Mouse (Mus musculus) gastrocnemius, adult 8-10 months (tissue): Measurements from ENCODE around the gene Xrra1. TPM values are rescaled to one million over a fixed set of nuclear protein-coding genes. Genes with fewer than 3 reads are reported as not detected.
"Not testable (repeated sequence)": the region's sequence is repeated elsewhere in the genome, so short reads cannot be mapped to it uniquely, and the experiment has no call there.

Experiments used
- DNase-seq, 2 experiments: peaks; one replicate each; pipeline ENCODE4 v3.0.0; 2022; ENCODE audit warnings: low spot score in 2 of 2
- total RNA-seq, 4 experiments: library from RNA; stranded (reverse); gene quantifications; 2 replicates each; pipeline ENCODE4 v1.2.4; 2022

Gene Xrra1
- total RNA-seq, 4 experiments from 2014 or later: 0.31 to 0.80 (median 0.74) TPM

- DNase-seq: no peak
Measured at GRCm38 (mm10) chr7:99946356-99946755, 87.4 kb downstream of the Xrra1 start.

- DNase-seq: no peak
Measured at GRCm38 (mm10) chr7:99947329-99947728, 88.4 kb downstream of the Xrra1 start.

GRCm38 (mm10) chr7:99953442-99954098 lies 94.7 kb downstream of the Xrra1 start:
- DNase-seq: no peak

GRCm38 (mm10) chr7:99954212-99954611 lies 95.3 kb downstream of the Xrra1 start:
- no peak for DNase-seq

- no peak for DNase-seq
Measured at GRCm38 (mm10) chr7:99956095-99956494, 97.2 kb downstream of the Xrra1 start.

- no peak for DNase-seq
Measured at GRCm38 (mm10) chr7:99957226-99957965, 98.5 kb downstream of the Xrra1 start.

GRCm38 (mm10) chr7:99960571-99960970 lies 101.7 kb downstream of the Xrra1 start:
- DNase-seq: not testable (repeated sequence)

GRCm38 (mm10) chr7:99961518-99961917 lies 102.6 kb downstream of the Xrra1 start:
- no peak for DNase-seq

GRCm38 (mm10) chr7:99962536-99963236 lies 103.8 kb downstream of the Xrra1 start:
- no peak for DNase-seq

- DNase-seq: no peak
Measured at GRCm38 (mm10) chr7:99963237-99963860, 104.4 kb downstream of the Xrra1 start.

- DNase-seq: no peak
Measured at GRCm38 (mm10) chr7:99965020-99965841, 106.3 kb downstream of the Xrra1 start.

- DNase-seq: no peak
Measured at GRCm38 (mm10) chr7:99966011-99966721, 107.2 kb downstream of the Xrra1 start.

Other genes with a start within 250 kb of the Xrra1 start
- 10 to 100 TPM; 52.4 to 77.6 (median 63.1) TPM for gene Tpbgl, start 232.0 kb upstream of the Xrra1 start, total RNA-seq
- gene Slco2b1, start 147.8 kb upstream of the Xrra1 start, total RNA-seq: 1 to 10 TPM; 2.5 to 5.8 (median 4.3) TPM
- gene Olfr520, start 128.8 kb upstream of the Xrra1 start, total RNA-seq: under 1 TPM in 1 of 4 experiments, not detected in 3; 0.52 TPM
- not detected for gene Olfr521, start 95.6 kb upstream of the Xrra1 start, total RNA-seq
- 1 to 10 TPM; 2.7 to 3.5 (median 2.9) TPM for gene Neu3, start 30.7 kb upstream of the Xrra1 start, total RNA-seq
- 100 to 1,000 TPM in 2 of 4 experiments, 10 to 100 TPM in 2; 80.9 to 103 (median 97.5) TPM for gene Spcs2, start 4.3 kb downstream of the Xrra1 start, total RNA-seq
- gene Rnf169, start 121.3 kb downstream of the Xrra1 start, total RNA-seq: 1 to 10 TPM; 5.3 to 6.3 (median 5.5) TPM
- gene Chrdl2, start 147.1 kb downstream of the Xrra1 start, total RNA-seq: 1 to 10 TPM; 1.0 to 1.5 (median 1.2) TPM